Mouse (Mus musculus): ENCODE data around the gene Klhdc7b. TPM values are rescaled to one million over a fixed set of nuclear protein-coding genes. Genes with fewer than 3 reads are reported as not detected.

Klhdc7b gene
- not detected in 2 replicates for total RNA-seq (2021)
- long read RNA-seq, experiment 1 = 0 reads
- long read RNA-seq, experiment 2 = 0 reads

DNA sequence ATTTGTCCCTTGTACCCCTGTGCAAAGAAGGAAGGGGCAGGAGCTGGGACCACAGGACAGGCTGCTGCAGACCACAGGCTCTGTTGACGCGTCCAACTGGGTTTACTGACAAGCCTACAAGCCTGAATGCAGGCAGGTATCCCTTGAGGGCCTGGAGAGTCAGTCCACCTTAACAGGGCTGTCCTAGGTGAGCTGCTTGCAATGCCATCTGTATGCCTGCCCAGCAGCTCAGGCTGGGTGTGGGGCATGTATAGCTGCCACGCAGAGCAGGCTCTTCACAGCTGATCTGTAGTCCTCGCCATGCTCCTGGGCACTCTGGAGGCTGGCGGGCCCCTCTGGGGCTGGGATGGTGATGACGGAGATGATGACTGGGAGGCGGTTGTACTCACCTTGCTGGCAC is at the start of gene Klhdc7b:
Gene Klhdc7b, plus strand, starts transcription at position 301 of the 400 bp plus-strand sequence.
- no peak for DNase-seq

DNA sequence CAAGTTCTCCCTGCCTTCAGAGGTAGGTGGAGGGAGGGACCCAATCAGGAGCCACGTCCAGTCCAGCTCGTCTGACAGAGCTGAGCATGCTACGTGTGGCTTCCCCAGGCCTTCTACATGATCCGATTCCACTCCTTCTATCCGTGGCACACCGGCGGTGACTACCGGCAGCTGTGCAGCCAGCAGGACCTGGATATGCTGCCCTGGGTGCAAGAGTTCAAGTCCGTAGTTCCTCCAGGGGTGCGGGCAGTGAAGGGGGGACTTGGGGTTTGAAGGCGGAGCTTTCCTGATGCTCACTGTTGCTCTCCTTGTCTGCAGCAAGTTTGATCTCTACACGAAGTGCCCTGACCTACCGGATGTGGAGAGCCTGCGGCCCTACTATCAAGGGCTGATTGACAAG is 48.3 kb upstream of the Klhdc7b start:
- no peak for DNase-seq

DNA sequence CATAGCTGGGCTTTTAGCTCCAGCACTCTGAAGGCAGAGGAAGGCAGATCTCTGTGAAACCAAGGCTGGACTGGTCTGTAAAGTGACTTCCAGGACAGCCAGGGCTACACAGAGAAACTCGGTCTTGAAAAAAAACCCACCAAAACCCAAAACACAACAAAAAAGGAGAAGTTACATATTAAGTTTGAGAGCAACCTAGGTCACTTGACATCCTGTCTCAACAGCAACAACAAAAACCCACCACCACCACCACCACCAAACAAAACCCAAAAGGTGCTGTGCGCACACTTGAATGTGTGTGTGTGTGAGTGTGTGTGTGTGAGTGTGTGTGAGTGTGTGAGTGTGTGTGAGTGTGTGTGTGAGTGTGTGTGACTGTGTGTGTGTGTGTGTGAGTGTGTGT is 45.0 kb upstream of the Klhdc7b start:
- no peak for DNase-seq

DNA sequence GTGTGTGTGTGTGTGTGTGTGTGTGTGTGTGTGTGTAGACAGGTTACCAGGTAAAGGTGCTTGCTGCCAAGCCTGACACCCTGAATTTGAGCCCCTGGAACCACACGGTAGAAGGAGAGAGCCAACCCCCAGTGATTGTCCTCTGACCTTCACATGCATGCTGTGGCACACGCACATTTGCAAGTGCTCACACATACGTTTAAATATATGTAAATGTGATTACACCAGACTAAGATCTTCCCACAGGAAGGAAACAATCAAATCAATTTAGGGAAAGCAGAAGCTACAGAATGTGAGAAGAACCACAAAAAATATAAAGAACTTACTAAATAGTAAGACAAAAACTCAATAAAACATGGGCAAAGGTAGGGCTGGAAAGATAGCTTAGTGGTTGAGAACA is 44.6 kb upstream of the Klhdc7b start:
- no peak for DNase-seq

DNA sequence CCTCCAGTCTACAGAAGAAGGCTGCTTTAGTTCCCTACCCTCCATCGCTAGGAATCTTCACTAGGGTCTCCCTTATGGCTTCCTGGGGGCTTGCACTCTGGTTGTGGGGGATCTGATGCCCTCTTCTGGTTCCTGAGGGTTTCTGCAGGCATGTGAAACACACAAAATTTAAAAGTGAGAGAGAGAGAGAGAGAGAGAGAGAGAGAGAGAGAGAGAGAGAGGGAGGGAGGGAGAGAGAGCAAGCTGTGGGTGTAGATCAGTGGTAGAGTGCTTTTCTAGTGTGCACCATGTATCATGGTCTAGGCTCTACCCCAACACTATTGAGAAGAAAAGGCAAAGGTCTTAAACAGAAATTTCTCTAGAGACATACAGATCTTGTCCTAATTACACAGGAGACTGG is 43.0 kb upstream of the Klhdc7b start:
- no peak for DNase-seq

DNA sequence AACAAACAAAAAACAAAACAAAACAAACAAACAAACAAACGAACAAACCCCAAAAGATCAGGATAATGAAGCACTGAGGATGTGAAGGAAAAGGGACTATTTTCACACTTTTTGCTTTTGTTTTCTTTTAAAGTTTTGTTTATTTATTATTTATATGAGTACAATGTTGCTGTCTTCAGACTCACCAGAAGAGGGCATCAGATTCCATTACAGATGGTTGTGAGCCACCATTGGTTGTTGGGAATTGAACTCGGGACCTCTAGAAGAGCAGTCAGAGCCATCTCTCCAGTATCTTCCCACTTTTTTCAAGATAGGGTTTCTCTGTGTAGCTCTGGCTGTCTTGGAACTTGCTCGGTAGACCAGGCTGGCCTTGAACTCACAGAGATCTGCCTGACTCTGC is 41.4 kb upstream of the Klhdc7b start:
- DNase-seq = no peak

DNA sequence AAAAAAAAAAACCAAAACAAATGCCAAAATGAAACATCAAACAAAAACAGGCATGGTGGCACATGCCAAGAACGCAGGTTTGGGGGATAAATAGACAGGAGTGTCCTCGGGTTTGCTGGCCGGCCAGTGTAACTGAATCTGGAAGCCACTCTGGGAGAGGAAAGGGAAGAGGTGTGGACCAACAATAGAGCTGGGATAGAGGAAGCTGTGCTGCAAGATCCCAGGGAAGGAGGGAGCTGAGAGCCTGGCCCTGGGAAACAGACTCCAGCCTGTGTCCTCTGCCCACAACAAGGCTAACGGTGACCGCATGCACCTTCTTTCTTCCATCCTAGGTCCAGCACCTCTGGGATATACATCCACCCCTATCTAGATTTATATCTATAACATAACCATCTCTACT is 34.3 kb upstream of the Klhdc7b start:
- no peak for DNase-seq

DNA sequence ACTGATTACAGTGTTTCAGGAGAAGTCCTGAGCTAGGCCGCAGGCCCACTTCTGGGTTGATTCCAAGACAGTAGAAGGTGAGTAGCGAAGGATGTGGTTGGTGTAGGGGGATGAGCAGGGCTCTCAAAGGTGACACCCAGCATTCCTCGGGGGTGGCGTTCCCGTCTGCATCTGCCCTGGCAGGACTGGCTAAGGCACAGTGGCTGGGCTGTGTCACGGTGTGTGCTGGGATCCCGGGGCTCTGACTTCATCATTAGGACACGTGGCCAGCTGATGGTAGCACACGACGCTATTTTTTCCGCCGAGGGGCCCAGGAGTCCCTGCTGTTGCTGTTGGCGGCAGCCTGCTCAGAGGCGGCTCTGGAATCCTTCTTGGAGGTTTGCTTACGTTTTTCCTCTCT is 33.4 kb upstream of the Klhdc7b start:
- DNase-seq = no peak

DNA sequence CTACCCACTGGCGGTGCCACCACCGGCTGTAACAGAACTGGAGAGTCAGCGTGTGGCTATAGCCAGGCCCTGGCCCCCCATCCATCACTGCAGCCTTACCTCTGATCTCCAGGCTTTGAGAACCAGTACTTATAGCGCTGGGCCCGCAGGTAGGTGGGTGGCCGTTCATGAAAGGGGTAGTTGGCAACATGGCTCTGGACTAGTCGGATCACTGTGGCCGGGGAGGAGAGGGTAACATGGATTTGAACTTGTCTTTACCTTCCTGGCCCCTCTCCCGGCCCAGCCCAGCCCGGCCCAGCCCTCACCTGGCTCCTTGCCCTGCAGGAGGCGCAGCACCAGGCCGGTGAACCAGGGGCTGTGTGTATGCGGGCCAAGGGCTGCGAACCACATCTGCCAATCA is 32.7 kb upstream of the Klhdc7b start:
- no peak for DNase-seq

DNA sequence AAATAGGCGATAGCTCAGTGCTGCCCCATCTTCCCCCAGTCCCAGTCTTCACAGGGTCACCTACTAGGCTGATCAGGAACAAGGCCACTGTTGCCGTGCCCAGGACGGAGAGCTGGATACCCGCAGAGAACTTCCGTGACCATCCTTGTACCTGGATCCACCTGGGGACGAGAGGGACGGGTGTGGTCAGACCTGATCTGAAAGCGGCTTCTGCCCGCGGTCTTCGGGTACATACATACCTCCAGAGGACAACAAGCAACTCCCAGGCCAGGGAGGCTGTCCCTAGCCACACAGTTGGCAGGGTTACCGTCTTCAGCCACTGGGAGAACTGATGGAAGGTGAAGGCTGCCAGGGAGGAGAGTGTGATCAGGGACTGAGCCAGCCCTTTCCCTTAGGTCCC is 31.9 kb upstream of the Klhdc7b start:
- no peak for DNase-seq

DNA sequence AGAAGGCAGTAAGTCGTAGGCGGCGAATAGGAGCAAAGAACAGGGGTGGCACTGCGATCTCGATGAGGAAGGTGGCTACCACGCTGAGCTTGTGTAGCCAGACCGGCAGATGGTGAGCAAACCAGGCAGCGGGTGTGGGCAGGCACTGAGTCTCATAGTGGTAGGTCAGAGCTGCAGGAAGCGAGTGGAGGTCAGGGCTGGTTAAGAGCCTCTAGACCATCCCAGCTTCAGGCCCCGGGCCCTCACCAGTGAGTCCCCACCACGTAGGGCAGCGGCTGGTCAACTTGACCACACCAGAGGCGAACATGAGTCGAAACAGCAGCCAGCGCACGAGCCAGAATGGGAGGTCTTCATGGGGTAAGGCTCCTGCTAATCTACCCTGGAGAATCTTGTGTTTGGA is 30.9 kb upstream of the Klhdc7b start:
- no peak for DNase-seq

DNA sequence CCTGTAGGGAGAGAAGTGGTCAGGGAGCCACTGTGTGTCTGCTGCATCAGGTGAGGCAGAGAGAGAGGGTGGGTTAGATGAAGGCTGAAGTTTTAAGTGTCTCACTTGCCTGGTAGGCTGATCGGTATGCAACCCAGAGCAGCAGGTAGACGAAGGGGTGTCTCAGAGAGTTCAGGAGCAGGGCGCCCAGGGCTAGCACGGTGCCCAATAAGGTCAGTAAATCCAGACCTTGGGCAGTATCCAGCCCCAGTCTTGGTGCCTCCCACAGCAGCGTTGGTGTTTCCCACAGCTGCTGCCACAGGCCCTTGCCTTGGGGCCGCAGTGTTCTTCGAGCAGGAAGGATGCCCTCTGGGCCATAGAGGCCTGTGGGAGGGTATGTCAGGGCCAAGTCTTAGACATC is 30.3 kb upstream of the Klhdc7b start:
- no peak for DNase-seq

DNA sequence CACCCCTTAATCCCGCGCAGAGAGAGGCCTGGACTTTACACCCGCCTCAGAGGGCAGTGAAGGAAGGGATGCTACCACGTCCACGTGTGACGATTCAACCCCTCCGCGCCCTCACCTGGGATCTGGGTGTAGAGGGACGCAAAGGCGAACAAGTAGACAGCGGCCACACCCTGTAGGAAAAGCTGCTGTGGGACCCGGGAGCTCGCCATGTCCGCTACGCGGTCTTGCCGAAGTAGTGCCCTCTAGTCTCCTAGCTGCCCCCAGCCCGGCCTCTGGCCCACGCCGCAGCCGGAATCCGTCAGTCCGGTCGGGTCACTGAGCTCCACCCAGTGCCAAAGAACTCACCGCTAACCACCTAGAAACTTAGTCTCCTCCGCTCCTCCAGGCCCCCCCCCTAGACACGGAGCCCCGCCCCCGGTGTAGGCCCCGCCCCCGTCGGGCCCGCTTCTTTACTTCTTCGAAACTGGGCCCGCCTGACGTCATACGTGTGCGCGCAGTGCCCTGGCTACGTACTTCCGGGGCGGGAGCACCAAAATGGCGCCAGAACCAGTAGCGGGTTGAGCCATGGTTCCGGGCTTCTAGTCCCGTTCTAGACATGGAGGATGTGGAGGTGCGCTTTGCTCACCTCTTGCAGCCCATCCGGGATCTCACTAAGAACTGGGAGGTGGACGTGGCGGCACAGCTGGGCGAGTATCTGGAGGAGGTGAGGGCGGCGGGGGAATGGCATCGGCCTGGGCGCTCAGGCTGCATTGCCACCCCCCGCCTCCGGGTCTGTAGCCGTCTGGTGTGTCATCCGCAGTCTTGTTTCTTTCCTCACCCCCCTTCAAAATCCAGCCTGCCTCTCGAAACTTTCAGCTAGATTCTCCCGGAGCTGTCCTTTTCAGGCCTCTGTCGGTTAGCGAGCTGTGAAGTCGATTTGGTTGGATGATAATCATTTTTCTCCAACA is 29.2 kb upstream of the Klhdc7b start, which contains the start of the genes Lmf2 and Ncaph2:
Gene Lmf2, minus strand, starts transcription at position 419 of the 947 bp plus-strand sequence.
Gene Ncaph2, plus strand, starts transcription at position 479 of the 947 bp plus-strand sequence.
- peak; percentile 98 for DNase-seq

DNA sequence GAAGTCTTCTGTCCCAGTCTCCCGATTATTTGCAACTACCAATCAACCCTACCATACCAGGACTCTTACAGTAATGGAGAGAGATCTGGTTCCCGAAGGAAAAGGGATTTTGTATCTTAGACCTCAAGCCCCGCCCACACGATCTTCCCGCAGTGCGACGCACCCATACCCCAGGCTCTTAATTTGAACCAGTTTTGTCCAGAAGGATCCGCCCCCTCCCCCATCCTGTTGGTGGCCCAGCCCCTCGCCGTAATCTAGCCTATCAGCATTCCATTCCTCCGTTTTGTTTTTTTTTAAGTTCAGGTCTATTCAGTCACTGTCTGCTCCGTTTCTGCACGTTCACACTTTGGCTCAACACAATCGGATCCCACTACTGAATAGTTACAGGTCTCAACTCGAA is 28.3 kb upstream of the Klhdc7b start:
- DNase-seq = peak; percentile 93

DNA sequence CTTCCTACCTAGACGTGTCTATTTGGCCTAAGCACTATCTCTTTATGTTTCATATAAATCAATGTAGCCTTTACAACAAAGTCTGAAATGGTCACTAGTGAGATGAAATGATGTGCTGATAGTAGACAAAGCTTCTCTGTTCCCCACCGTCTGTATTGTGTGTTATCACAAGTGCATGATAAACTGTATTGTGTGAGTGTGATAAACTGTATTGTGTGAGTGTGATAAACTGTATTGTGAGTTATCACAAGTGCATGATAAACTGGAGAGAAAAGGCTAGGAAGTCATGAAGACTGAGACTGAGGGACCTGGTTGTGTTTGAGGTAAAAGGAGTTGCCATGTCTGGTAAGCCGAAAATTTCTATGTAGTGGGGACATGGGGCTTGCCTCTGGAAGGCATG is 25.9 kb upstream of the Klhdc7b start:
- DNase-seq = no peak

DNA sequence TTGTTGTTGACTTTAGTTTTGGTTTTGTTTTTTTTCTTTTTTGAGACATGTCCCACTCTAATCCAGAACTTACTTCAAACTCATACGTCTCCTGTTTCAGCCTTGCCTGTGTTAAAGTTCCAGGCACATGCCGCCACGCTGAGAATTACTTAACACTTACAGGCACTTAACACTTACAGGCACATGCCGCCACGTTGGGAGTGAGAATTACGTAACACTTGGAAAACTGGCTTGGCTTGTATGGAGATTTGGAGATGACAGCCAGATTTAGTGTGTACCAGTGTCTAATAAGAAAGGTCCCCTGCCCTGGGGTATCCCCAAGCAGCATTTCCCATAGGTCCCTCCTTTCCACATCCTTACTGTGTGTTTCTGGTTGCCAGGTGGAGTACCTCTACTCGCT is 21.7 kb upstream of the Klhdc7b start:
- no peak for DNase-seq

DNA sequence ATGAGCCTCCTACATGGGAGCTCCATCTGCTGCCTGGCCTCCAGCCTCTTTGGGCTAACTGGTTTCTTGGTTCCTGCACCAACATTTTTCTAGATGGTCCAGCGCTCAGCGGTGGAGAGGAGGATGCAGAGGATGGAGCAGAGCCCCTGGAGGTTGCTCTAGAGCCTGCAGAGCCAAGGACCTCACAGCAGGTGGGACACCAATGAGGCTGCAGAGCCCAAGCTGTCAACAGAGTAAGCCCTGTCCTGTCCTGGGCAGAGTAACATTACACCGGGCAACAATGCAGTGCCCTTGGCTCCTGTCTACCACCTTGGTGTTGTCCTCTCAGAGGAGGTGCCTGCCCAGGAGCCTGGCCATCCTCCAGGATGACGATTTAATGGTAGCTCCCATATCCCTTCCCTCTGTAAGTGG is 19.6 kb upstream of the Klhdc7b start:
- no peak for DNase-seq

DNA sequence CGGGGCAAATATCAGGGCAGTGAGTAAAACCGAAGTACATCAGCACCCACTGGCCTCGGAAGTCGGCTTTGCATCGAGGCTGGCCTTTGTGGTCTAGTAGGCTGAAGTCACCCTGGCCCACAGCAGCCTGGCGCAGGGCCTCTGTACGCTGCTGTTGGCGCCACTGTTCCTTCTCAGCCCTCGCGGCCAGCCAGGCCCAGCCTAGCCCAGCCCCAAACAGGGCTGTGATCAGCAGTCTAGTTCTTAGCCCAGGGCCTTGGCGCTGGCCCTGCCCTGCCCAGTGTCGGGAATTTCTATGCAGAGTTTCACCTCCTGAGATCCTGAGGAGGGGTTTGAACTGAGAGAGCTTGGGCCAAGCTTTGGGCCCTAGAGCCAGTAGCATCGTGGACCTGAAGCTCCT is 12.6 kb upstream of the Klhdc7b start:
- no peak for DNase-seq

DNA sequence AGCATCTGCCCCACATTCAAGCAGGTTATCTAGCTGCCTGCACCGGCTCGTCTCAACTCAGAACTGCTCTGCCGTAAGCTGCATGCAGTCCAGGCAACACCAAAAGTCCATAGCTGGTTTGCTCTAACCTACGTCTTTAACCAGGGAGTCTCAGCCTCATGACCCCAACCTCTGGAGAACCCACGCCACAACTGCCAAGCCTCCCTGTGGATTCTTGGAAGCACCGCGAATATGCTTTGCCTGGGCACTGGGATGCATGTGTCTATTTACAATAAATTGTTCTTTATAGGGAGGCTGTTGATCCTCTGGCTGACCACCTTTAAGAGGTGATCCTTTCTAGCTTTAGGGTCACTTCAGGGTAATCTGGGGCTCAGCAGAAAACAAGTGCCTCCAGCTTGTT is 12.2 kb upstream of the Klhdc7b start:
- no peak for DNase-seq

DNA sequence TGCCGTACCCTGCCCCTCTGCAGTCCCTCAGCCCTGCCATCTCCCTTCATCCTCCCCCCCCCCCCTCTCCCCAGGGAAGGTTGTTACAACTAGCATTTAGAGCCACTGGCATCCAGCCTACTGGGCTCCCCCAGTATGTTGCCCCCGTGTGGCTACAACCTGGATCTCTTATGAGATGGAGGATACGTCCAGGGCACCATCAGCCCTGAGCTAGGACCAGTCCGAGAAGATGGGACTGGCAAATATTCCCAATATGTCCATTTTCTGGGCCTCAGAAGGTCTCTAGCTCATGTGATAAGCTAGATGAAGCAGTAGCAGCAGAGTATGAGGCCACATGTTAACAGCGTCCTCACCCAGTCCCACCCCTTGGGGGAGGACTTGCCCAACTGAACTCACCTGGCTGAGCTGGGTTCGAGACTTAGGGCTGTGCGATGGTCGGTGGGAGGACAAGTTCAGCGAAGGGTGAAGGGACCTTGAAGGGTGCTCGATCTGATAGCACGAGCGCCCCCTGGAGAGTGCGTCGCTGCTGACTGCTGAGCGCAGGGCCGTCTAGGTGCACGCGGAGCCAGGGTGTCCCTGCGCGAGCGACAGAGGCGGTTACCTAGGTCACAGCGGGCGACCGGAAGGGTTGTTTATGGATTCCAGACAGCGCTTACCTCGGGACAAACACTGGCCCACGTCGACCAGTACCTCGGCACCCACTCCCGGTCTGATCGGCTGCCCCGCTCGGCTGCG is 11.5 kb upstream of the Klhdc7b start:
- DNase-seq = peak; percentile 93

DNA sequence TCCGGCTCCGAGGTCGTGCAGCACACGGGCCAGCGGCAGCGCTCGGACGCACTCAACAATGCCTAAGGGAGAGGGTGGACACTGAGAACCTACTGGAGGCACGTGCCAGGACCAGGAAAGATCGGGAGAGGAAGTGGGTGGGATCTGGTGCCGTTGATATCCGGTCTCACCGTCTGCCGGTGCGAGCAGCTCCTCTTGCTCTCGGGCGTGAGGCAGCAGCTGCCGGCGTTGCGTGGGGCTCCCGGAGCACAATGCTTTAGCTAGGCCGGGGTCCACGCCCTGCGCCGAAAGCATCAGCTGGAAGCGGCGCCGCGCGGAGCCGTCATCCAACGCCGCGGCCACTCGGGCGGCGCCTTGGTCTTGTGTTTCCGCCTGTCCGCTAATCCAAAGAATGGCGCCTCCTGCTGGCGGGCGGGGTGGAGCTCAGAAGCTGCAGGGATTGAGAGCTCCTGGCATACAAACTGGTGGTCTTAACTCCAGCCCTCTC is 10.9 kb upstream of the Klhdc7b start, which contains the start of gene Sco2:
Gene Sco2, minus strand, starts transcription at position 85 of the 487 bp plus-strand sequence.
- DNase-seq = peak; percentile 97

DNA sequence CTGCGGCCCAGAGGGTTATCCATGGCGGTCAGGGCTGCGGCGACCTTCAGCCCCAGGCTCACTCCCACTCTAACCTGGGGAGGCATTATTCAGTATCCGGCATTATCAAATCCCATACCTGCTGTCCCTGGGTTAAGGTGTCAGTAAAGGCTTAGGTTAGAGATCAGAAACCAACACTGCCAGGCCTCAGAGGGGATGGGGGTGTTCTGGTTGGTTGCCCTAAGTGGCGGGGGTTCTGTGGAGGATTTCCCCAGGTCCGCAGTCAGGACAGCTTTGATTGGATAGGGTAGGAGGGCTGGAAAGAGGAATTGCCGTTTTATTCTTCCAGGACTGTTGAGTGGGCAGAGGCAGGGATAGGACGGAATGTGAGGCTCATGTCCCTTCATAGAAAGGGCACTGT is 10.4 kb upstream of the Klhdc7b start:
- no peak for DNase-seq

All from adrenal gland, postnatal 14 days (tissue).